Mouse (Mus musculus) limb, embryonic 13.5 days (tissue): ENCODE results near the gene Zic1. TPM values are rescaled to one million over a fixed set of nuclear protein-coding genes. Genes with fewer than 3 reads are reported as not detected.

Source experiments
- ATAC-seq: fragments of 200-750 bp; cut with Nextera tagmentation; 2 replicates; pipeline ENCODE4 v1.8.0; 2017; ENCODE audit warnings: low read depth, moderate number of reproducible peaks, moderate TSS enrichment; ENCODE audit not compliant: low FRiP score
- H3K27ac ChIP-seq: fragments of 300-500 bp; sonication (generic); 2 replicates; pipeline ENCODE4 v1.5.1; 2015; ENCODE audit warnings: inconsistent platforms, mild to moderate bottlenecking, moderate library complexity
- H3K27me3 ChIP-seq: fragments of 300-500 bp; sonication (generic); 2 replicates; pipeline ENCODE4 v1.6.1; 2015; ENCODE audit warnings: mild to moderate bottlenecking, inconsistent platforms
- H3K36me3 ChIP-seq: fragments of 300-500 bp; sonication (generic); 2 replicates; pipeline ENCODE4 v1.6.1; 2015; ENCODE audit warnings: inconsistent platforms, mild to moderate bottlenecking, moderate library complexity
- H3K4me1 ChIP-seq: fragments of 300-500 bp; sonication (generic); 2 replicates; pipeline ENCODE4 v1.6.1; 2015; ENCODE audit warnings: inconsistent platforms
- H3K4me2 ChIP-seq: fragments of 300-500 bp; sonication (generic); replicated peaks from 2 replicates; pipeline ENCODE4 v1.6.1; 2015; ENCODE audit warnings: inconsistent platforms, mild to moderate bottlenecking, moderate library complexity
- H3K4me3 ChIP-seq: fragments of 300-500 bp; sonication (generic); 2 replicates; pipeline ENCODE4 v1.5.1; 2015; ENCODE audit warnings: moderate library complexity, mild to moderate bottlenecking, inconsistent platforms
- H3K9ac ChIP-seq: fragments of 300-500 bp; sonication (generic); 2 replicates; pipeline ENCODE4 v1.6.1; 2015; ENCODE audit warnings: mild to moderate bottlenecking, inconsistent platforms
- H3K9me3 ChIP-seq: fragments of 300-500 bp; sonication (generic); 2 replicates; pipeline ENCODE4 v1.6.1; 2016; ENCODE audit warnings: inconsistent platforms
- WGBS: fragments of 180-500 bp; shearing (Covaris S2); methylation state at CpG from one replicate; pipeline ENCODE4 v1.1.7; 2015; 5-methylcytosine and 5-hydroxymethylcytosine counted together
- polyA plus RNA-seq: library from polyadenylated mRNA; unstranded; fragments of >200 nt; fragmentation: Nextera tagmentation; extraction: Ambion mirVana; gene quantifications from 2 replicates; pipeline ENCODE4 v1.2.1, GENCODE M21; 2015

The Zic1 gene
- polyA plus RNA-seq, 1 experiment from 2014 or later: 0.22 TPM

GRCm38 (mm10) chr9:91373811-91374575 is 8.4 kb upstream of the Zic1 start:
- ATAC-seq: no peak
- Histone ChIP-seq H3K9me3 (no peaks in the 10 kb centered on the region), H3K4me3 (no peak overlapping the region), H3K36me3 (no peaks in the 10 kb centered on the region), H3K27ac (no peak overlapping the region), H3K27me3 (peaks cover 97% of the 10 kb centered on the region), H3K4me2 (no peak overlapping the region), H3K4me1 (no peaks in the 10 kb centered on the region), H3K9ac (no peak overlapping the region)
- WGBS: 27% methylated on average over 3 of the region's 3 CpGs

- Histone ChIP-seq H3K4me1 (no peaks in the 10 kb centered on the region), H3K27ac (no peak overlapping the region), H3K4me2 (no peak overlapping the region), H3K4me3 (no peak overlapping the region), H3K9ac (no peak overlapping the region), H3K27me3 (peaks cover 95% of the 10 kb centered on the region), H3K9me3 (no peaks in the 10 kb centered on the region), H3K36me3 (no peaks in the 10 kb centered on the region)
- ATAC-seq: no peak
- 21% methylated on average over 4 of the region's 4 CpGs for WGBS
These were observed 6.0 kb upstream of the Zic1 start for GRCm38 (mm10) chr9:91371608-91372007.

- Histone ChIP-seq H3K4me1 (no peaks in the 10 kb centered on the region), H3K27ac (no peak overlapping the region), H3K36me3 (no peaks in the 10 kb centered on the region), H3K4me3 (no peak overlapping the region), H3K9me3 (no peaks in the 10 kb centered on the region), H3K9ac (no peak overlapping the region), H3K27me3 (peaks cover 94% of the 10 kb centered on the region), H3K4me2 (no peak overlapping the region)
- no peak for ATAC-seq
These were observed 5.4 kb upstream of the Zic1 start for GRCm38 (mm10) chr9:91371011-91371410.

DNA sequence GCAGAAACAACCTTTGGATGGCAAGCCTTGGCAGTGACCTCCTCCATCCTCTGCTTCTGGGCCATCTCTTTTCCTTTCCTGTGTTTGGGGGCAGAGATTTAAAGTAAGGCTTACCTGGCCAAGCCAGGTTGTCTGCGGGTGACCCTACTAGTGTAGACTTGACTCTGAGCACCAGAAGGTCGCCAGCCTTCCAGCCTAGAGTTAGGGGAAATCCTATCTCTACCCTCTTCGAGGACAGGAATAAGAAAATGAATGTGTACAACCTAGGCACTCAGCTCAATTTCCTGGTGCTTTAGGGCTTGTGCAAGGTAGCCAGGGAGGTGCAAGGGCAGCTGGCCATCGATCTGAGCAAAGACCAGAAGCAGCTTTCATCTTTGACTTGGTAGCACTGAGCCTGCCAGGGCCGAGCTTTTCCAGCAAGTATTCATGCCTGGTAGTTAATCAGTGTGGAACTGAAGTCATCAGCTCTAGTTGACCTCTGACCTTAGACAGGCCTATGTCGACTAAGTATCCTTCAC is 4.6 kb upstream of the Zic1 start:
- peaks cover 92% of the 10 kb centered on the region for H3K27me3 ChIP-seq
- no peak for ATAC-seq
- H3K4me3 ChIP-seq: no peak overlapping the region
- H3K36me3 ChIP-seq: no peaks in the 10 kb centered on the region
- no peak overlapping the region for H3K27ac ChIP-seq
- no peaks in the 10 kb centered on the region for H3K9me3 ChIP-seq
- H3K9ac ChIP-seq: no peak overlapping the region
- H3K4me1 ChIP-seq: no peaks in the 10 kb centered on the region
- 9% methylated on average over 6 of the region's 6 CpGs for WGBS
- no peak overlapping the region for H3K4me2 ChIP-seq

- no peaks in the 10 kb centered on the region for H3K9me3 ChIP-seq
- WGBS: 2% methylated on average over 26 of the region's 26 CpGs
- no peaks in the 10 kb centered on the region for H3K36me3 ChIP-seq
- peaks cover 92% of the 10 kb centered on the region for H3K27me3 ChIP-seq
- H3K27ac ChIP-seq: no peak overlapping the region
- H3K9ac ChIP-seq: no peak overlapping the region
- no peak for ATAC-seq
- no peak overlapping the region for H3K4me3 ChIP-seq
- no peak overlapping the region for H3K4me2 ChIP-seq
- peaks cover 6% of the 10 kb centered on the region; the same call in 1 of the 2 replicates for H3K4me1 ChIP-seq
These were observed 3.8 kb upstream of the Zic1 start for GRCm38 (mm10) chr9:91369293-91369991.

- no peak overlapping the region for H3K4me3 ChIP-seq
- H3K27me3 ChIP-seq: peaks cover 92% of the 10 kb centered on the region
- H3K27ac ChIP-seq: no peak overlapping the region
- no peak overlapping the region for H3K4me2 ChIP-seq
- H3K36me3 ChIP-seq: no peaks in the 10 kb centered on the region
- H3K9ac ChIP-seq: no peak overlapping the region
- 5% methylated on average over 13 of the region's 13 CpGs for WGBS
- peaks cover 11% of the 10 kb centered on the region; the same call in 1 of the 2 replicates for H3K4me1 ChIP-seq
- no peak for ATAC-seq
- H3K9me3 ChIP-seq: no peaks in the 10 kb centered on the region
These were observed 3.3 kb upstream of the Zic1 start for GRCm38 (mm10) chr9:91368946-91369292.

- WGBS: 10% methylated on average over 3 of the region's 3 CpGs
These were observed 2.5 kb upstream of the Zic1 start for GRCm38 (mm10) chr9:91368150-91368549.

DNA sequence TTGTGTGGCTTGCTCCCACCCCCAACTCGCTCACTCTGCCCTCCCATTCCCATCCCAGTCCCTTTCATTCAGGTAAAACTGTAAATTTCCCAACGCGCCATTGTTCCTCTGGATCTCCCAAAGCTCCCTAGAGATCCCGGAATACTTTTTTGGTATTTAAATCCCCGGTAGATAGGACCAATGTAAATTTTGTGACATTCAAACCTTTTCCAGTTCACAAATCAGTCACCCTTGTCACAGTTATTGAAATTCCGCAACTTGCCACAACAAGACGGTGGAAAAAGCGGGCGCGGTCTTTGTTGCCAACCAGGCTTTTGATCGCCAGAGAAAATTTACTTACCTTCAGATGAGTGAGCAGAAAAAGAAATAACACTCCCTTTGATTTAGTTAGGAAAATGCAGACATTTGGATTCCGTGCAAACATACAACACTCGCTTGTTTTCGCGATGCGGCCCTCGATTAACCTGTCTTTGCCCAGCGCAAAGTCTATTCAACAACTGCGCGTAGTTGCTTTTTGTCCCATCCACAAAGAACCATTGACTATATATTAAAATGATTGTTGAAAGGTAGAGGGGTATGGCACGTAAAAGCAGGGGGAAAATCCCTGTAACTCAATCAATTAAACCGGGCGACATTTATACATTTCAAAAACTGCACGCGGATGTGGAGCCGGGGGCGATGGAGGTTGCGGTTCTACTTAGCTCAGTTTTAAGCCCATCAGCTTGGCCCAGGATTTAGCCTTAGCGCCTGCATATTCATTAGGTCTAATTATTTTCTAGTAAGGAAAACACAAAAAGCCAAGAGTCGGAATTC is 1.6 kb upstream of the Zic1 start:
- WGBS: under 1% methylated on average over 30 of the region's 30 CpGs
- Histone ChIP-seq H3K27me3 (peaks cover 95% of the 10 kb centered on the region), H3K4me3 (no peak overlapping the region), H3K4me2 (no peak overlapping the region), H3K4me1 (peaks cover 13% of the 10 kb centered on the region; the same call in 1 of the 2 replicates), H3K9me3 (no peaks in the 10 kb centered on the region), H3K36me3 (no peaks in the 10 kb centered on the region), H3K27ac (no peak overlapping the region), H3K9ac (no peak overlapping the region)
- ATAC-seq: no peak

More at GRCm38 (mm10) chr9:91368150-91368549, 2.5 kb upstream of the Zic1 start:
- H3K4me2 ChIP-seq: no peak overlapping the region
- H3K27ac ChIP-seq: no peak overlapping the region
- no peak for ATAC-seq
- H3K36me3 ChIP-seq: no peaks in the 10 kb centered on the region
- no peak overlapping the region for H3K4me3 ChIP-seq
- H3K9me3 ChIP-seq: no peaks in the 10 kb centered on the region
- peaks cover 95% of the 10 kb centered on the region for H3K27me3 ChIP-seq
- no peak overlapping the region for H3K9ac ChIP-seq
- peaks cover 11% of the 10 kb centered on the region; the same call in 1 of the 2 replicates for H3K4me1 ChIP-seq

GRCm38 (mm10) chr9:91366226-91366998 is 802 bp upstream of the Zic1 start:
- no peaks in the 10 kb centered on the region for H3K36me3 ChIP-seq
- H3K9me3 ChIP-seq: no peaks in the 10 kb centered on the region
- no peak overlapping the region for H3K4me2 ChIP-seq
- ATAC-seq: no peak
- WGBS: under 1% methylated on average over 17 of the region's 18 CpGs
- no peak overlapping the region for H3K9ac ChIP-seq
- no peak overlapping the region for H3K27ac ChIP-seq
- H3K4me1 ChIP-seq: peaks cover 14% of the 10 kb centered on the region; the same call in 1 of the 2 replicates
- peaks cover 95% of the 10 kb centered on the region for H3K27me3 ChIP-seq
- no peak overlapping the region for H3K4me3 ChIP-seq

- ATAC-seq: 0 out of 2 replicates have a peak, but pooled peaks have one; percentile 26
- H3K4me3 ChIP-seq: peak overlapping the region; percentile 34
- H3K4me2 ChIP-seq: peak overlapping the region; percentile 50
- H3K27ac ChIP-seq: no peak overlapping the region
- H3K9ac ChIP-seq: no peak overlapping the region
- H3K9me3 ChIP-seq: no peaks in the 10 kb centered on the region
- peaks cover 14% of the 10 kb centered on the region; the same call in 1 of the 2 replicates for H3K4me1 ChIP-seq
- H3K36me3 ChIP-seq: no peaks in the 10 kb centered on the region
- H3K27me3 ChIP-seq: peaks cover 94% of the 10 kb centered on the region
- under 1% methylated on average over 42 of the region's 42 CpGs for WGBS
These were observed 574 bp downstream of the Zic1 start for GRCm38 (mm10) chr9:91364971-91365501.
